Mouse (Mus musculus) lung, postnatal 0 days (tissue): ENCODE measurements around the gene Zer1. TPM values are rescaled to one million over a fixed set of nuclear protein-coding genes. Genes with fewer than 3 reads are reported as not detected.
"Not testable (repeated sequence)": the region's sequence is repeated elsewhere in the genome, so short reads cannot be mapped to it uniquely, and the experiment has no call there.

ENCODE experiments used
- ATAC-seq: fragments of 200-750 bp; cut with Nextera tagmentation; 2 replicates; pipeline ENCODE4 v1.8.0; 2017; ENCODE audit warnings: moderate library complexity
- DNase-seq: peaks from one replicate; pipeline ENCODE4 v3.0.0-alpha.2; 2016; ENCODE audit warnings: low spot score
- H3K27ac ChIP-seq: fragments of 300-500 bp; sonication (generic); 2 replicates; pipeline ENCODE4 v1.5.1; 2014; ENCODE audit warnings: antibody characterized with exemption, mild to moderate bottlenecking, low read length, mixed read lengths
- H3K27me3 ChIP-seq: fragments of 300-500 bp; sonication (generic); replicated peaks from 2 replicates; pipeline ENCODE4 v1.6.1; 2014; ENCODE audit warnings: low read length, mixed read lengths; ENCODE audit not compliant: insufficient read depth
- H3K36me3 ChIP-seq: fragments of 300-500 bp; sonication (generic); 2 replicates; pipeline ENCODE4 v1.6.1; 2014; ENCODE audit warnings: low read length, mixed read lengths; ENCODE audit not compliant: insufficient read depth
- H3K4me1 ChIP-seq: fragments of 300-500 bp; sonication (generic); 2 replicates; pipeline ENCODE4 v1.6.1; 2014; ENCODE audit warnings: antibody characterized with exemption, low read depth, low read length, mixed read lengths; ENCODE audit not compliant: insufficient read depth
- H3K4me2 ChIP-seq: fragments of 300-500 bp; sonication (generic); replicated peaks from 2 replicates; pipeline ENCODE4 v1.6.1; 2014; ENCODE audit warnings: low read depth, mild to moderate bottlenecking, low read length, moderate library complexity, mixed read lengths
- H3K4me3 ChIP-seq: fragments of 300-500 bp; sonication (generic); 2 replicates; pipeline ENCODE4 v1.5.1; 2014; ENCODE audit warnings: low read depth, low read length
- H3K9ac ChIP-seq: fragments of 300-500 bp; sonication (generic); replicated peaks from 2 replicates; pipeline ENCODE4 v1.6.1; 2014; ENCODE audit warnings: low read depth, mild to moderate bottlenecking
- H3K9me3 ChIP-seq: fragments of 300-500 bp; sonication (generic); 2 replicates; pipeline ENCODE4 v1.6.1; 2016; ENCODE audit warnings: low read length, mixed read lengths
- CTCF ChIP-seq: IDR thresholded peaks from 2 replicates; pipeline ENCODE4 v1.5.1; 2016; ENCODE audit warnings: antibody characterized with exemption, mild to moderate bottlenecking
- EP300 ChIP-seq: IDR thresholded peaks from 2 replicates; pipeline ENCODE4 v1.6.1; 2016; ENCODE audit warnings: antibody characterized with exemption, mild to moderate bottlenecking, control low read depth
- WGBS: fragments of 180-500 bp; shearing (Covaris S2); extraction: QIAGEN DNeasy Blood & Tissue Kit; methylation state at CpG from one replicate; pipeline ENCODE4 v1.1.7; 2014; 5-methylcytosine and 5-hydroxymethylcytosine counted together
- polyA plus RNA-seq: library from polyadenylated mRNA; unstranded; fragments of >200 nt; fragmentation: Nextera tagmentation; extraction: Ambion mirVana; gene quantifications from 2 replicates; pipeline ENCODE4 v1.2.1, GENCODE M21; 2015

The Zer1 gene
- polyA plus RNA-seq, 1 experiment from 2014 or later, result 5.0 TPM

GRCm38 (mm10) chr2:30164340-30164932 is 40.1 kb upstream of the Zer1 start:
- Histone ChIP-seq H3K4me1 (no peaks in the 10 kb centered on the region), H3K4me2 (no peak overlapping the region), H3K36me3 (no peaks in the 10 kb centered on the region), H3K4me3 (no peak overlapping the region), H3K27me3 (no peaks in the 10 kb centered on the region), H3K9ac (no peak overlapping the region), H3K9me3 (no peaks in the 10 kb centered on the region), H3K27ac (no peak overlapping the region)
- ATAC-seq (no peak), DNase-seq (no peak)
- 36% methylated on average over 9 of the region's 9 CpGs for WGBS
- no peak for TF ChIP-seq EP300
- TF ChIP-seq CTCF, result no peak

- H3K36me3 ChIP-seq, result no peaks in the 10 kb centered on the region
- TF ChIP-seq CTCF (peak; percentile 85), EP300 (no peak)
Observed at GRCm38 (mm10) chr2:30161809-30162208, 37.4 kb upstream of the Zer1 start.

GRCm38 (mm10) chr2:30159871-30160270 is 35.5 kb upstream of the Zer1 start:
- ATAC-seq, H3K4me3 ChIP-seq, DNase-seq, H3K4me2 ChIP-seq, H3K36me3 ChIP-seq, H3K9me3 ChIP-seq, H3K4me1 ChIP-seq, H3K27ac ChIP-seq, H3K9ac ChIP-seq, H3K27me3 ChIP-seq: not testable (repeated sequence)
- 83% methylated on average over 4 of the region's 10 CpGs for WGBS

More at GRCm38 (mm10) chr2:30161809-30162208, 37.4 kb upstream of the Zer1 start:
- H3K9me3 ChIP-seq, result no peaks in the 10 kb centered on the region
- ATAC-seq, result no peak
- H3K4me2 ChIP-seq, result no peak overlapping the region
- no peak overlapping the region for H3K9ac ChIP-seq
- H3K4me1 ChIP-seq, result no peaks in the 10 kb centered on the region
- H3K27me3 ChIP-seq, result no peaks in the 10 kb centered on the region
- peak; percentile 65 for DNase-seq
- no peak overlapping the region for H3K4me3 ChIP-seq
- H3K27ac ChIP-seq, result no peak overlapping the region

- no peak for DNase-seq
- Histone ChIP-seq H3K36me3 (peaks cover 14% of the 10 kb centered on the region; the same call in 1 of the 2 replicates), H3K27me3 (no peaks in the 10 kb centered on the region), H3K9me3 (no peaks in the 10 kb centered on the region), H3K4me3 (no peak overlapping the region), H3K4me2 (no peak overlapping the region), H3K27ac (no peak overlapping the region), H3K9ac (no peak overlapping the region), H3K4me1 (no peaks in the 10 kb centered on the region)
- TF ChIP-seq CTCF (no peak), EP300 (no peak)
- ATAC-seq, result no peak
- 73% methylated on average over 8 of the region's 8 CpGs for WGBS
Observed at GRCm38 (mm10) chr2:30152616-30153015, 28.2 kb upstream of the Zer1 start.

- TF ChIP-seq CTCF, result no peak
- no peak for TF ChIP-seq EP300
Observed at GRCm38 (mm10) chr2:30151840-30152239, 27.5 kb upstream of the Zer1 start.

GRCm38 (mm10) chr2:30147466-30147865 is 23.1 kb upstream of the Zer1 start:
- DNase-seq (peak; percentile 87), ATAC-seq (peak; percentile 92)
- TF ChIP-seq CTCF, result no peak
- TF ChIP-seq EP300, result peak; percentile 44; the same call in 1 of the 2 replicates
- peaks cover 45% of the 10 kb centered on the region; the same call in 1 of the 2 replicates for H3K36me3 ChIP-seq
- WGBS, result 56% methylated on average over 4 of the region's 4 CpGs
- H3K4me2 ChIP-seq, result no peak overlapping the region
- H3K27ac ChIP-seq, result 0 out of 2 replicates have a peak overlapping the region, but pooled peaks have one; percentile 14
- no peak overlapping the region for H3K4me3 ChIP-seq
- H3K9ac ChIP-seq, result no peak overlapping the region
- H3K9me3 ChIP-seq, result no peaks in the 10 kb centered on the region
- no peaks in the 10 kb centered on the region for H3K27me3 ChIP-seq
- H3K4me1 ChIP-seq, result no peaks in the 10 kb centered on the region

More at GRCm38 (mm10) chr2:30151840-30152239, 27.5 kb upstream of the Zer1 start:
- Histone ChIP-seq H3K4me2 (no peak overlapping the region), H3K27me3 (no peaks in the 10 kb centered on the region), H3K27ac (no peak overlapping the region), H3K4me3 (no peak overlapping the region), H3K4me1 (no peaks in the 10 kb centered on the region), H3K9me3 (no peaks in the 10 kb centered on the region), H3K9ac (no peak overlapping the region), H3K36me3 (peaks cover 14% of the 10 kb centered on the region; the same call in 1 of the 2 replicates)
- 79% methylated on average over 11 of the region's 11 CpGs for WGBS
- ATAC-seq (no peak), DNase-seq (no peak)

- WGBS, result 98% methylated on average over 4 of the region's 4 CpGs
- no peak for ATAC-seq
- Histone ChIP-seq H3K4me1 (no peaks in the 10 kb centered on the region), H3K4me2 (no peak overlapping the region), H3K36me3 (peaks cover 59% of the 10 kb centered on the region), H3K9me3 (no peaks in the 10 kb centered on the region), H3K4me3 (no peak overlapping the region), H3K27me3 (no peaks in the 10 kb centered on the region), H3K9ac (no peak overlapping the region), H3K27ac (no peak overlapping the region)
- TF ChIP-seq EP300, result no peak
- no peak for TF ChIP-seq CTCF
- DNase-seq, result no peak
Observed at GRCm38 (mm10) chr2:30144436-30144835, 20.1 kb upstream of the Zer1 start.

- not testable (repeated sequence) for DNase-seq, H3K9ac ChIP-seq, H3K9me3 ChIP-seq, H3K4me1 ChIP-seq, ATAC-seq, H3K4me2 ChIP-seq, H3K4me3 ChIP-seq, H3K27me3 ChIP-seq, H3K27ac ChIP-seq
- WGBS, result 87% methylated on average over 4 of the region's 4 CpGs
- peaks cover 42% of the 10 kb centered on the region; the same call in 1 of the 2 replicates for H3K36me3 ChIP-seq
Observed at GRCm38 (mm10) chr2:30140021-30140420, 15.6 kb upstream of the Zer1 start.
